In genomic region chr8:105518436-105519313, GRCm38 (mm10) we compare ENCODE assay signal across 8 mouse cellular contexts. TPM values are rescaled to one million over a fixed set of nuclear protein-coding genes. Genes with fewer than 3 reads are reported as not detected.
DNase-seq lines count a peak whose midpoint lies in the region; ATAC-seq and TF ChIP-seq lines count a peak whose summit lies in the region.

Hsd11b2 (plus strand) TSS chr8:105518755.

- H3K27me3 ChIP-seq in heart, embryonic 14.5 days (ENCODE audit: control insufficient read depth, insufficient read depth, low read length) = peaks cover 35% of the 10 kb centered on the region
- H3K27me3 ChIP-seq in kidney, postnatal 0 days (ENCODE audit: insufficient read depth, low read length) = no peaks in the 10 kb centered on the region
- H3K27me3 ChIP-seq in lung, embryonic 14.5 days (ENCODE audit: insufficient read depth, low read length) = no peaks in the 10 kb centered on the region; the same call in 1 of the 2 replicates
- H3K27me3 ChIP-seq in neural tube, embryonic 14.5 days (ENCODE audit: control insufficient read depth, insufficient read depth, low read length) = no peaks in the 10 kb centered on the region; the same call in 1 of the 2 replicates

- TF ChIP-seq CTCF in kidney, postnatal 0 days (IDR thresholded peaks at IDR 0.05; ENCODE audit: low read depth) = 0 out of 2 replicates have a peak, but pooled peaks have one; percentile 2
- TF ChIP-seq CTCF in lung, embryonic 14.5 days (IDR thresholded peaks at IDR 0.05; ENCODE audit: low read depth) = no peak

- ATAC-seq in heart, embryonic 14.5 days (ENCODE audit: insufficient number of reproducible peaks, insufficient read depth, low FRiP score, low read depth) = no peak
- ATAC-seq in kidney, postnatal 0 days (replicated peaks; ENCODE audit: low FRiP score, low read depth) = peak; percentile 60
- ATAC-seq in lung, embryonic 14.5 days (ENCODE audit: insufficient read depth) = peak; percentile 55
- peak; percentile 76 for ATAC-seq in neural tube, embryonic 14.5 days (ENCODE audit: low read depth)

- in situ Hi-C loops in ES-E14 (cut with MboI; ENCODE audit: low sequenced_read_pairs in 2 of 2, unreplicated experiment in 2 of 2) = no loop called here

- DNase-seq in A20 (ENCODE audit: low read depth, low spot score) (peak; percentile 82), ES-E14 (ENCODE audit: low read depth, low spot score) (no peak)
- peak; percentile 78 for DNase-seq in embryo, embryonic 9.5 days (ENCODE audit: extremely low spot score)
- peak; percentile 44 for DNase-seq in kidney, postnatal 0 days (ENCODE audit: low spot score)
- peak; percentile 65 for DNase-seq in lung, embryonic 14.5 days
- DNase-seq in yolk sac, embryonic 10.5 days (ENCODE audit: low spot score) = peak; percentile 82

- H3K4me2 ChIP-seq in heart, embryonic 14.5 days (ENCODE audit: low read length) = peak within 1 kb of the TSS; percentile 98
- peak within 1 kb of the TSS; percentile 86 for H3K4me2 ChIP-seq in kidney, postnatal 0 days (ENCODE audit: low read length)
- H3K4me2 ChIP-seq in lung, embryonic 14.5 days = peak within 1 kb of the TSS; percentile 99
- peak within 1 kb of the TSS; percentile 94 for H3K4me2 ChIP-seq in neural tube, embryonic 14.5 days (ENCODE audit: low read depth, low read length)

- H3K4me3 ChIP-seq in ES-E14 (ENCODE audit: insufficient read depth in 1 of 2, low read depth in 1 of 2, low read length in 2 of 2, poor library complexity in 1 of 2, severe bottlenecking in 1 of 2) = peak within 1 kb of the TSS; percentile 84 to 90
- peak within 1 kb of the TSS; percentile 49 to 58 for H3K4me3 ChIP-seq in heart, embryonic 14.5 days (ENCODE audit: control insufficient read depth in 1 of 2, insufficient read depth in 1 of 2, low read depth in 1 of 2, low read length in 2 of 2)
- peak within 1 kb of the TSS; percentile 39 for H3K4me3 ChIP-seq in kidney, postnatal 0 days (replicated peaks; ENCODE audit: low read depth, low read length)
- peak within 1 kb of the TSS; percentile 59 for H3K4me3 ChIP-seq in lung, embryonic 14.5 days (ENCODE audit: low read depth, low read length)
- H3K4me3 ChIP-seq in neural tube, embryonic 14.5 days (ENCODE audit: low read depth, low read length) = peak within 1 kb of the TSS; percentile 47

- no peak within 1 kb of the TSS for H3K27ac ChIP-seq in ES-E14 (ENCODE audit: insufficient read depth, low read depth, low read length, poor library complexity, severe bottlenecking)
- no peak within 1 kb of the TSS for H3K27ac ChIP-seq in heart, embryonic 14.5 days (replicated peaks in 1 of 2; ENCODE audit: control insufficient read depth in 1 of 2, insufficient read depth in 1 of 2, low read depth in 2 of 2, low read length in 2 of 2)
- peak within 1 kb of the TSS; percentile 26 for H3K27ac ChIP-seq in kidney, postnatal 0 days
- peak within 1 kb of the TSS; percentile 65; the same call in 1 of the 2 replicates for H3K27ac ChIP-seq in lung, embryonic 14.5 days (ENCODE audit: low read depth)
- 0 out of 2 replicates have a peak within 1 kb of the TSS, but pooled peaks have one; percentile 28 for H3K27ac ChIP-seq in neural tube, embryonic 14.5 days (ENCODE audit: low read depth, low read length)

- peaks cover 12% of the 10 kb centered on the region; the same call in 1 of the 2 replicates for H3K36me3 ChIP-seq in ES-E14 (ENCODE audit: control insufficient read depth, insufficient read depth, low read length, poor library complexity, severe bottlenecking)
- H3K36me3 ChIP-seq in heart, embryonic 14.5 days (ENCODE audit: control insufficient read depth, insufficient read depth, low read length) = peaks cover 16% of the 10 kb centered on the region
- 0 out of 2 replicates have a peak, but pooled peaks cover 3% of the 10 kb centered on the region for H3K36me3 ChIP-seq in kidney, postnatal 0 days (ENCODE audit: insufficient read depth, low read length)
- peaks cover 11% of the 10 kb centered on the region; the same call in 1 of the 2 replicates for H3K36me3 ChIP-seq in lung, embryonic 14.5 days (ENCODE audit: insufficient read depth)
- H3K36me3 ChIP-seq in neural tube, embryonic 14.5 days (ENCODE audit: control insufficient read depth, insufficient read depth, low read length) = 0 out of 2 replicates have a peak, but pooled peaks cover 8% of the 10 kb centered on the region

- WGBS in heart, embryonic 14.5 days = under 1% methylated on average over 57 of the region's 68 CpGs
- WGBS in kidney, postnatal 0 days = 2% methylated on average over 68 of the region's 68 CpGs
- WGBS in lung, embryonic 14.5 days = under 1% methylated on average over 68 of the region's 68 CpGs
- under 1% methylated on average over 63 of the region's 68 CpGs for WGBS in neural tube, embryonic 14.5 days

- H3K9ac ChIP-seq in ES-E14 (ENCODE audit: insufficient read depth, low read depth, low read length, poor library complexity, severe bottlenecking) = peak within 1 kb of the TSS; percentile 70
- peak within 1 kb of the TSS; percentile 68 for H3K9ac ChIP-seq in heart, embryonic 14.5 days (ENCODE audit: low read length)
- peak within 1 kb of the TSS; percentile 49 for H3K9ac ChIP-seq in kidney, postnatal 0 days (ENCODE audit: low read depth, low read length)
- H3K9ac ChIP-seq in lung, embryonic 14.5 days = peak within 1 kb of the TSS; percentile 64
- H3K9ac ChIP-seq in neural tube, embryonic 14.5 days (replicated peaks; ENCODE audit: low read depth, low read length) = peak within 1 kb of the TSS; percentile 65

- H3K4me1 ChIP-seq in ES-E14 (ENCODE audit: control insufficient read depth in 2 of 2, insufficient read depth in 2 of 2, low read length in 2 of 2, poor library complexity in 1 of 2) = peaks cover 0 to 23% of the 10 kb centered on the region in 2 experiments; a peak in 2 of 4 replicates
- H3K4me1 ChIP-seq in heart, embryonic 14.5 days (ENCODE audit: control insufficient read depth in 2 of 2, insufficient read depth in 2 of 2, low read length in 2 of 2) = peaks cover 13 to 24% of the 10 kb centered on the region in 2 experiments; a peak in 3 of 4 replicates
- H3K4me1 ChIP-seq in kidney, postnatal 0 days (replicated peaks; ENCODE audit: insufficient read depth, low read length) = peaks cover 35% of the 10 kb centered on the region; the same call in 1 of the 2 replicates
- H3K4me1 ChIP-seq in lung, embryonic 14.5 days (ENCODE audit: insufficient read depth) = peaks cover 24% of the 10 kb centered on the region
- peaks cover 18% of the 10 kb centered on the region for H3K4me1 ChIP-seq in neural tube, embryonic 14.5 days (ENCODE audit: control insufficient read depth, insufficient read depth, low read length)

- H3K9me3 ChIP-seq in ES-E14 (ENCODE audit: control insufficient read depth, insufficient read depth, low read depth, low read length) = no peaks in the 10 kb centered on the region
- no peaks in the 10 kb centered on the region for H3K9me3 ChIP-seq in heart, embryonic 14.5 days (ENCODE audit: control insufficient read depth, low read length)
- no peaks in the 10 kb centered on the region for H3K9me3 ChIP-seq in kidney, postnatal 0 days (replicated peaks; ENCODE audit: low read length)
- H3K9me3 ChIP-seq in lung, embryonic 14.5 days (ENCODE audit: low read depth, low read length) = no peaks in the 10 kb centered on the region
- H3K9me3 ChIP-seq in neural tube, embryonic 14.5 days (ENCODE audit: control insufficient read depth, low read length) = no peaks in the 10 kb centered on the region

TF ChIP-seq in ES-E14, 5 proteins besides CTCF, POLR2A, EP300 and RAD21:
- TF ChIP-seq ZC3H11A (IDR thresholded peaks at IDR 0.05; ENCODE audit: borderline replicate concordance, low read depth, low read length) (no peak), MAFK (IDR thresholded peaks at IDR 0.05; ENCODE audit: insufficient read depth, low read depth, low read length) (no peak), ZNF384 (IDR thresholded peaks at IDR 0.05; ENCODE audit: low read depth, low read length) (no peak), CHD2 (IDR thresholded peaks at IDR 0.05; ENCODE audit: low read depth, low read length) (no peak), HCFC1 (IDR thresholded peaks at IDR 0.05; ENCODE audit: borderline replicate concordance, insufficient read depth, low read length) (no peak)

RNA-seq across cellular contexts. Expression of gene Hsd11b2, which starts in this region (rescaled TPM):
- total RNA-seq in ES-E14 (2012; rRNA removed) = 0.67 and 0.74 TPM in 2 replicates
- polyA plus RNA-seq in heart, embryonic 14.5 days (2014; fragmentation: Nextera tagmentation; extraction: Ambion mirVana) = 0.46 and 0.59 TPM in 2 replicates
- 42.4 and 44.8 TPM in 2 replicates for polyA plus RNA-seq in kidney, postnatal 0 days (2015; fragmentation: Nextera tagmentation; extraction: Ambion mirVana)
- 4.8 and 5.9 TPM in 2 replicates for polyA plus RNA-seq in lung, embryonic 14.5 days (2014; fragmentation: Nextera tagmentation; extraction: Ambion mirVana)
- 0.94 and 1.2 TPM in 2 replicates for polyA plus RNA-seq in neural tube, embryonic 14.5 days (2014; fragmentation: Nextera tagmentation; extraction: Ambion mirVana)

Comparison
In these comparisons a context has a peak if more than half of its experiments do, and no peak if none do; other contexts are left out.
1. H3K27ac ChIP-seq: peak in kidney, postnatal 0 days (single experiment), lung, embryonic 14.5 days (single experiment) and neural tube, embryonic 14.5 days (single experiment); none in ES-E14 (single experiment) and heart, embryonic 14.5 days (0 of 2).
2. Peak in every context shown above with its lines, with median percentiles within 50 percentile points of each other: H3K4me3 ChIP-seq, H3K9ac ChIP-seq and H3K4me2 ChIP-seq.